Mouse (Mus musculus) limb, embryonic 14.5 days (tissue): ENCODE measurements around the gene Ccr5. TPM values are rescaled to one million over a fixed set of nuclear protein-coding genes. Genes with fewer than 3 reads are reported as not detected.

Experiments used
- ATAC-seq: fragments of 200-750 bp; cut with Nextera tagmentation; 2 replicates; pipeline ENCODE4 v1.8.0; 2017; ENCODE audit warnings: low read depth, moderate number of reproducible peaks, moderate TSS enrichment; ENCODE audit not compliant: low FRiP score
- DNase-seq: peaks from one replicate; pipeline ENCODE4 v3.0.0-alpha.2; 2015; ENCODE audit warnings: low spot score
- H3K27ac ChIP-seq: fragments of 300-500 bp; sonication (generic); replicated peaks from 2 replicates; pipeline ENCODE4 v1.5.1; 2014; ENCODE audit warnings: low read depth, mild to moderate bottlenecking, low read length, moderate library complexity, mixed read lengths
- H3K27me3 ChIP-seq: fragments of 300-500 bp; sonication (generic); 2 replicates; pipeline ENCODE4 v1.6.1; 2014; ENCODE audit warnings: low read length, mixed read lengths; ENCODE audit not compliant: control insufficient read depth, insufficient read depth
- H3K36me3 ChIP-seq: fragments of 300-500 bp; sonication (generic); 2 replicates; pipeline ENCODE4 v1.6.1; 2014; ENCODE audit warnings: mild to moderate bottlenecking, low read length, moderate library complexity, mixed read lengths; ENCODE audit not compliant: control insufficient read depth, insufficient read depth
- H3K4me1 ChIP-seq: fragments of 300-500 bp; sonication (generic); 2 replicates; pipeline ENCODE4 v1.6.1; 2014; ENCODE audit warnings: antibody characterized with exemption, low read length, mixed read lengths; ENCODE audit not compliant: control insufficient read depth, insufficient read depth
- H3K4me2 ChIP-seq: fragments of 300-500 bp; sonication (generic); replicated peaks from 2 replicates; pipeline ENCODE4 v1.6.1; 2014; ENCODE audit warnings: low read depth, mild to moderate bottlenecking, low read length, moderate library complexity; ENCODE audit not compliant: severe bottlenecking
- H3K4me3 ChIP-seq: fragments of 300-500 bp; sonication (generic); replicated peaks from 2 replicates; pipeline ENCODE4 v1.5.1; 2014; ENCODE audit warnings: low read length
- H3K9ac ChIP-seq: fragments of 300-500 bp; sonication (generic); 2 replicates; pipeline ENCODE4 v1.6.1; 2014; ENCODE audit warnings: mild to moderate bottlenecking, low read depth, low read length, moderate library complexity; ENCODE audit not compliant: severe bottlenecking
- H3K9me3 ChIP-seq: fragments of 300-500 bp; sonication (generic); 2 replicates; pipeline ENCODE4 v1.6.1; 2016; ENCODE audit warnings: low read length; ENCODE audit not compliant: control insufficient read depth
- POLR2A ChIP-seq: fragments of 200-500 bp; IDR thresholded peaks from 2 replicates; pipeline ENCODE4 v1.8.0; 2012; ENCODE audit warnings: inconsistent platforms, mild to moderate bottlenecking, moderate library complexity, borderline replicate concordance; ENCODE audit not compliant: insufficient read depth, insufficient read length; ENCODE audit errors: extremely low read depth
- WGBS: fragments of 180-500 bp; shearing (Covaris S2); extraction: QIAGEN DNeasy Blood & Tissue Kit; methylation state at CpG from one replicate; pipeline ENCODE4 v1.1.7; 2014; 5-methylcytosine and 5-hydroxymethylcytosine counted together
- polyA plus RNA-seq, 2 experiments: library from polyadenylated mRNA; depleted of rRNA in 1 of 2; stranded (reverse) in 1 of 2; unstranded in 1 of 2; fragments of >200 nt; fragmentation: Nextera tagmentation in 1 of 2; extraction: Ambion mirVana in 1 of 2; gene quantifications; 2 replicates each; pipeline versions ENCODE4 v1.2.1 to v1.2.3; 2012 to 2014

Gene Ccr5
- polyA plus RNA-seq, 2 experiments = 1.3 to 1.5 TPM

GRCm38 (mm10) chr9:124137619-124138018 lies 16.3 kb downstream of the Ccr5 start:
- no peak for ATAC-seq
- no peak for TF ChIP-seq POLR2A

GRCm38 (mm10) chr9:124138055-124138775 lies 16.9 kb downstream of the Ccr5 start:
- WGBS = 58% methylated on average over 4 of the region's 4 CpGs
- TF ChIP-seq POLR2A = no peak
- Histone ChIP-seq H3K9me3 (no peaks in the 10 kb centered on the region), H3K36me3 (no peaks in the 10 kb centered on the region), H3K9ac (no peak overlapping the region), H3K4me3 (no peak overlapping the region), H3K27me3 (no peaks in the 10 kb centered on the region), H3K27ac (no peak overlapping the region), H3K4me2 (no peak overlapping the region), H3K4me1 (no peaks in the 10 kb centered on the region)
- DNase-seq (no peak), ATAC-seq (no peak)

More at GRCm38 (mm10) chr9:124137619-124138018, 16.3 kb downstream of the Ccr5 start:
- H3K4me2 ChIP-seq = no peak overlapping the region
- no peak for DNase-seq
- H3K36me3 ChIP-seq = no peaks in the 10 kb centered on the region
- H3K4me1 ChIP-seq = no peaks in the 10 kb centered on the region
- H3K9ac ChIP-seq = no peak overlapping the region
- no peak overlapping the region for H3K27ac ChIP-seq
- 74% methylated on average over 11 of the region's 11 CpGs for WGBS
- no peaks in the 10 kb centered on the region for H3K27me3 ChIP-seq
- H3K4me3 ChIP-seq = no peak overlapping the region
- no peaks in the 10 kb centered on the region for H3K9me3 ChIP-seq

GRCm38 (mm10) chr9:124143678-124144077 lies 22.3 kb downstream of the Ccr5 start:
- DNase-seq = no peak
- H3K27ac ChIP-seq = no peak overlapping the region
- no peak for TF ChIP-seq POLR2A
- no peak overlapping the region for H3K4me3 ChIP-seq
- no peak for ATAC-seq
- no peaks in the 10 kb centered on the region for H3K9me3 ChIP-seq
- no peaks in the 10 kb centered on the region for H3K4me1 ChIP-seq
- H3K9ac ChIP-seq = no peak overlapping the region
- H3K4me2 ChIP-seq = no peak overlapping the region
- 88% methylated on average over 1 of the region's 1 CpGs for WGBS
- H3K36me3 ChIP-seq = no peaks in the 10 kb centered on the region
- no peaks in the 10 kb centered on the region for H3K27me3 ChIP-seq

- Histone ChIP-seq H3K9ac (no peak overlapping the region), H3K27me3 (no peaks in the 10 kb centered on the region), H3K9me3 (no peaks in the 10 kb centered on the region), H3K27ac (no peak overlapping the region), H3K36me3 (no peaks in the 10 kb centered on the region), H3K4me3 (no peak overlapping the region), H3K4me1 (no peaks in the 10 kb centered on the region), H3K4me2 (no peak overlapping the region)
- DNase-seq (no peak), ATAC-seq (no peak)
- no peak for TF ChIP-seq POLR2A
Measured at GRCm38 (mm10) chr9:124146307-124146706, 25.0 kb downstream of the Ccr5 start.

Other genes starting within 250 kb of the Ccr5 start
- gene Ccr1, start 152.9 kb upstream of the Ccr5 start, polyA plus RNA-seq (2012; rRNA removed) = 3.2 and 3.8 TPM in 2 replicates
- 3.4 and 4.5 TPM in 2 replicates for gene Ccr1, start 152.9 kb upstream of the Ccr5 start, polyA plus RNA-seq (2014; fragmentation: Nextera tagmentation; extraction: Ambion mirVana)
- gene Ccr1l1, start 143.1 kb upstream of the Ccr5 start, polyA plus RNA-seq (2012; rRNA removed) = 0.10 TPM in 1 of 2 replicates, not detected in the other
- not detected in 2 replicates for gene Ccr1l1, start 143.1 kb upstream of the Ccr5 start, polyA plus RNA-seq (2014; fragmentation: Nextera tagmentation; extraction: Ambion mirVana)
- 0.03 and 0.04 TPM in 2 replicates for gene Ccr3, start 99.6 kb upstream of the Ccr5 start, polyA plus RNA-seq (2012; rRNA removed)
- gene Ccr3, start 99.6 kb upstream of the Ccr5 start, polyA plus RNA-seq (2014; fragmentation: Nextera tagmentation; extraction: Ambion mirVana) = 0.17 TPM in 1 of 2 replicates, not detected in the other
- 3.0 and 3.2 TPM in 2 replicates for gene Ccr2, start 19.6 kb upstream of the Ccr5 start, polyA plus RNA-seq (2012; rRNA removed)
- gene Ccr2, start 19.6 kb upstream of the Ccr5 start, polyA plus RNA-seq (2014; fragmentation: Nextera tagmentation; extraction: Ambion mirVana) = 4.0 and 5.4 TPM in 2 replicates
- gene 2010315B03Rik, start 191.2 kb downstream of the Ccr5 start, polyA plus RNA-seq (2012; rRNA removed) = 8.7 and 11.7 TPM in 2 replicates
- 5.0 and 5.5 TPM in 2 replicates for gene 2010315B03Rik, start 191.2 kb downstream of the Ccr5 start, polyA plus RNA-seq (2014; fragmentation: Nextera tagmentation; extraction: Ambion mirVana)